Mouse (Mus musculus) MEL (cell line): ENCODE results near the gene Gm49369.

Source experiments
- CTCF ChIP-seq, 3 experiments: IDR thresholded peaks in 2 of 3; conservative IDR thresholded peaks in 1 of 3; 2 replicates each; pipeline ENCODE4 v1.5.1; 2011 to 2012; ENCODE audit warnings: low read length in 3 of 3, low read depth in 2 of 3, mild to moderate bottlenecking in 2 of 3, improper control_type of control experiment in 1 of 3, inconsistent platforms in 1 of 3, mixed read lengths in 1 of 3, moderate library complexity in 1 of 3; ENCODE audit not compliant: control insufficient read depth in 1 of 3, insufficient read depth in 1 of 3, poor library complexity in 1 of 3, severe bottlenecking in 1 of 3
- ETS1 ChIP-seq: IDR thresholded peaks from 2 replicates; pipeline ENCODE4 v1.6.1; 2012; ENCODE audit warnings: low read depth, mild to moderate bottlenecking, inconsistent platforms, low read length, improper control_type of control experiment, moderate library complexity
- SMC3 ChIP-seq: IDR thresholded peaks from 2 replicates; pipeline ENCODE4 v1.6.1; 2011; ENCODE audit warnings: low read depth, low read length, improper control_type of control experiment
- USF2 ChIP-seq, 2 experiments: IDR thresholded peaks; 2 replicates each; pipeline ENCODE4 v1.6.1; 2011 to 2012; ENCODE audit warnings: improper control_type of control experiment in 2 of 2, low read length in 2 of 2, borderline replicate concordance in 1 of 2, inconsistent platforms in 1 of 2, low read depth in 1 of 2, mild to moderate bottlenecking in 1 of 2; ENCODE audit not compliant: insufficient read depth in 1 of 2
- ZNF384 ChIP-seq: IDR thresholded peaks from 2 replicates; pipeline ENCODE4 v1.6.1; 2012; ENCODE audit warnings: low read depth, mild to moderate bottlenecking, inconsistent platforms, low read length, improper control_type of control experiment

DNA sequence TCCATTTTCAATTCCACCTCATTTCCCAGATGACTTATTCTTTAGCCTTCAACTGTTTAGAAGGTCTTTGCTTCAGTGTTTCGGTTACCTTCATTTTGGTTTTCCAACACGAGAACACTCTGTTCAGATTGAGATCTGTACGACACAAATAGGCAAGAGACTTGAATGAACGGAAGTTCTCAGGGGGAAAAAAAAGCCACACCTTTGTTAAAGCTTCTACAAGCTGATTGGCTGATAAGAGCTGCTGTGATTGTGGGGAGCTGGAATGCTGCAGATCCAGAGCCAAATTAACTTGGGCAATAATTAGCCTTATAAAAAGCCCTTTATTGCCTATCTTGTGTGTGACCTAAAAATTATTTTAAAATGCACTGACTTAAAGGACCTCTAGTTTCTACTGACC is 32.8 kb upstream of the Gm49369 start:
- no peak for TF ChIP-seq ETS1
- TF ChIP-seq ZNF384 = no peak
- no peak for TF ChIP-seq CTCF (IDR thresholded peaks at IDR 0.05 in 2 of 3, conservative IDR thresholded peaks at IDR 0.05 in 1 of 3; ENCODE audit: control insufficient read depth in 1 of 3, insufficient read depth in 1 of 3, low read depth in 2 of 3, low read length in 3 of 3, poor library complexity in 1 of 3, severe bottlenecking in 1 of 3)
- no peak for TF ChIP-seq SMC3
- no peak for TF ChIP-seq USF2 (IDR thresholded peaks at IDR 0.05; ENCODE audit: borderline replicate concordance in 1 of 2, insufficient read depth in 1 of 2, low read depth in 1 of 2, low read length in 2 of 2)
